Mouse (Mus musculus): Measurements from ENCODE around the gene Ffar2.

GRCm38 (mm10) chr7:30842092-30842491 lies 18.5 kb upstream of the Ffar2 start:
- TF ChIP-seq GATA1 (IDR thresholded peaks at IDR 0.05; ENCODE audit: low read length) (no peak), TAL1 (IDR thresholded peaks at IDR 0.05; ENCODE audit: low read length) (no peak)
